Mouse (Mus musculus): ENCODE data around the gene Gm525. TPM values are rescaled to one million over a fixed set of nuclear protein-coding genes. Genes with fewer than 3 reads are reported as not detected.
"Not testable (repeated sequence)": the region's sequence is repeated elsewhere in the genome, so short reads cannot be mapped to it uniquely, and the experiment has no call there.

Gene Gm525
- polyA plus RNA-seq, 1 experiment from 2014 or later: not detected

GRCm38 (mm10) chr11:89078996-89079680 is 5.5 kb downstream of the Gm525 start:
- WGBS (ENCODE audit: insufficient replicate concordance): 21% methylated on average over 16 of the region's 16 CpGs
- Histone ChIP-seq H3K9me3 (replicated peaks) (no peaks in the 10 kb centered on the region), H3K27me3 (no peaks in the 10 kb centered on the region), H3K4me2 (no peak overlapping the region), H3K36me3 (no peaks in the 10 kb centered on the region), H3K27ac (no peak overlapping the region), H3K9ac (no peak overlapping the region), H3K4me1 (replicated peaks) (no peaks in the 10 kb centered on the region), H3K4me3 (replicated peaks) (no peak overlapping the region)
- ATAC-seq (ENCODE audit: low read depth): no peak
- no peak for DNase-seq

GRCm38 (mm10) chr11:89081906-89082305 is 8.3 kb downstream of the Gm525 start:
- WGBS (ENCODE audit: insufficient replicate concordance): 53% methylated on average over 5 of the region's 5 CpGs
- H3K27ac ChIP-seq; H3K4me1 ChIP-seq (replicated peaks); H3K4me3 ChIP-seq (replicated peaks); H3K36me3 ChIP-seq; DNase-seq; H3K9ac ChIP-seq; ATAC-seq (ENCODE audit: low read depth); H3K4me2 ChIP-seq; H3K9me3 ChIP-seq (replicated peaks); H3K27me3 ChIP-seq: not testable (repeated sequence)

- not testable (repeated sequence) for H3K9me3 ChIP-seq (replicated peaks); H3K4me1 ChIP-seq (replicated peaks); H3K9ac ChIP-seq; H3K4me2 ChIP-seq; H3K4me3 ChIP-seq (replicated peaks); H3K27me3 ChIP-seq; ATAC-seq (ENCODE audit: low read depth); H3K36me3 ChIP-seq; DNase-seq; H3K27ac ChIP-seq
- WGBS (ENCODE audit: insufficient replicate concordance): 68% methylated on average over 3 of the region's 3 CpGs
Observed at GRCm38 (mm10) chr11:89082691-89083090, 9.1 kb downstream of the Gm525 start.

GRCm38 (mm10) chr11:89084601-89085000 is 11.0 kb downstream of the Gm525 start:
- Histone ChIP-seq H3K27me3 (no peaks in the 10 kb centered on the region), H3K36me3 (no peaks in the 10 kb centered on the region), H3K4me2 (no peak overlapping the region), H3K4me3 (replicated peaks) (no peak overlapping the region), H3K4me1 (replicated peaks) (no peaks in the 10 kb centered on the region), H3K9me3 (replicated peaks) (no peaks in the 10 kb centered on the region), H3K27ac (no peak overlapping the region), H3K9ac (no peak overlapping the region)
- WGBS (ENCODE audit: insufficient replicate concordance): 24% methylated on average over 7 of the region's 7 CpGs
- ATAC-seq (ENCODE audit: low read depth) (no peak), DNase-seq (no peak)

GRCm38 (mm10) chr11:89086208-89086809 is 12.7 kb downstream of the Gm525 start:
- Histone ChIP-seq H3K4me3 (replicated peaks) (no peak overlapping the region), H3K27me3 (no peaks in the 10 kb centered on the region), H3K27ac (no peak overlapping the region), H3K4me2 (no peak overlapping the region), H3K9ac (no peak overlapping the region), H3K4me1 (replicated peaks) (no peaks in the 10 kb centered on the region), H3K36me3 (no peaks in the 10 kb centered on the region), H3K9me3 (replicated peaks) (no peaks in the 10 kb centered on the region)
- ATAC-seq (ENCODE audit: low read depth): no peak
- 66% methylated on average over 10 of the region's 10 CpGs for WGBS (ENCODE audit: insufficient replicate concordance)
- no peak for DNase-seq

GRCm38 (mm10) chr11:89088754-89089153 is 15.1 kb downstream of the Gm525 start:
- no peaks in the 10 kb centered on the region for H3K9me3 ChIP-seq (replicated peaks)
- WGBS (ENCODE audit: insufficient replicate concordance): 71% methylated on average over 4 of the region's 4 CpGs
- H3K27ac ChIP-seq: no peak overlapping the region
- no peak overlapping the region for H3K4me2 ChIP-seq
- no peak overlapping the region for H3K4me3 ChIP-seq (replicated peaks)
- no peaks in the 10 kb centered on the region for H3K27me3 ChIP-seq
- no peak overlapping the region for H3K9ac ChIP-seq
- no peak for ATAC-seq (ENCODE audit: low read depth)
- H3K36me3 ChIP-seq: no peaks in the 10 kb centered on the region
- H3K4me1 ChIP-seq (replicated peaks): no peaks in the 10 kb centered on the region
- no peak for DNase-seq

- DNase-seq; H3K4me2 ChIP-seq; H3K4me1 ChIP-seq (replicated peaks); ATAC-seq (ENCODE audit: low read depth); H3K9ac ChIP-seq; H3K27me3 ChIP-seq; H3K36me3 ChIP-seq; H3K27ac ChIP-seq; H3K9me3 ChIP-seq (replicated peaks); H3K4me3 ChIP-seq (replicated peaks): not testable (repeated sequence)
- 72% methylated on average over 7 of the region's 7 CpGs for WGBS (ENCODE audit: insufficient replicate concordance)
Observed at GRCm38 (mm10) chr11:89090359-89090758, 16.7 kb downstream of the Gm525 start.

- Histone ChIP-seq H3K4me3 (replicated peaks) (no peak overlapping the region), H3K4me2 (no peak overlapping the region), H3K27me3 (no peaks in the 10 kb centered on the region), H3K27ac (no peak overlapping the region), H3K4me1 (replicated peaks) (no peaks in the 10 kb centered on the region), H3K36me3 (no peaks in the 10 kb centered on the region), H3K9ac (no peak overlapping the region), H3K9me3 (replicated peaks) (no peaks in the 10 kb centered on the region)
- DNase-seq (no peak), ATAC-seq (ENCODE audit: low read depth) (no peak)
- 41% methylated on average over 9 of the region's 9 CpGs for WGBS (ENCODE audit: insufficient replicate concordance)
Observed at GRCm38 (mm10) chr11:89092714-89093113, 19.1 kb downstream of the Gm525 start.

- H3K4me2 ChIP-seq: no peak overlapping the region
- 32% methylated on average over 3 of the region's 3 CpGs for WGBS (ENCODE audit: insufficient replicate concordance)
Observed at GRCm38 (mm10) chr11:89095306-89095705, 21.7 kb downstream of the Gm525 start.

GRCm38 (mm10) chr11:89097292-89097691 is 23.7 kb downstream of the Gm525 start:
- H3K9me3 ChIP-seq (replicated peaks); H3K36me3 ChIP-seq; H3K9ac ChIP-seq; H3K4me3 ChIP-seq (replicated peaks); H3K27me3 ChIP-seq; H3K27ac ChIP-seq; H3K4me2 ChIP-seq; DNase-seq; ATAC-seq (ENCODE audit: low read depth): not testable (repeated sequence)
- peaks cover 12% of the 10 kb centered on the region for H3K4me1 ChIP-seq (replicated peaks)
- WGBS (ENCODE audit: insufficient replicate concordance): 74% methylated on average over 10 of the region's 10 CpGs

More at GRCm38 (mm10) chr11:89095306-89095705, 21.7 kb downstream of the Gm525 start:
- Histone ChIP-seq H3K9ac (no peak overlapping the region), H3K27ac (no peak overlapping the region), H3K27me3 (no peaks in the 10 kb centered on the region), H3K4me1 (replicated peaks) (0 out of 2 replicates have a peak, but pooled peaks cover 1% of the 10 kb centered on the region), H3K9me3 (replicated peaks) (no peaks in the 10 kb centered on the region), H3K36me3 (no peaks in the 10 kb centered on the region), H3K4me3 (replicated peaks) (no peak overlapping the region)
- DNase-seq (no peak), ATAC-seq (ENCODE audit: low read depth) (no peak)

GRCm38 (mm10) chr11:89098083-89098835 is 24.6 kb downstream of the Gm525 start:
- Histone ChIP-seq H3K4me2 (no peak overlapping the region), H3K36me3 (no peaks in the 10 kb centered on the region), H3K27ac (no peak overlapping the region), H3K9me3 (replicated peaks) (no peaks in the 10 kb centered on the region), H3K4me1 (replicated peaks) (peaks cover 12% of the 10 kb centered on the region), H3K9ac (no peak overlapping the region), H3K27me3 (no peaks in the 10 kb centered on the region), H3K4me3 (replicated peaks) (no peak overlapping the region)
- DNase-seq (no peak), ATAC-seq (ENCODE audit: low read depth) (no peak)
- WGBS (ENCODE audit: insufficient replicate concordance): 50% methylated on average over 17 of the region's 17 CpGs

Measured in liver, embryonic 13.5 days (tissue).